Mouse (Mus musculus) spleen, adult 2 months (tissue): ENCODE data around the gene Dhcr24. TPM values are rescaled to one million over a fixed set of nuclear protein-coding genes. Genes with fewer than 3 reads are reported as not detected.

ENCODE experiments used
- DNase-seq, 2 experiments: peaks; one replicate each; pipeline versions ENCODE4 v3.0.0 to v3.0.0-alpha.2; 2012 to 2021; ENCODE audit warnings: low spot score in 2 of 2, low read depth in 1 of 2
- H3K27ac ChIP-seq: fragments of 200-500 bp; 2 replicates; pipeline ENCODE4 v1.5.1; 2012; ENCODE audit warnings: low read length, inconsistent platforms; ENCODE audit not compliant: insufficient read depth
- H3K27me3 ChIP-seq: fragments of 200-500 bp; 2 replicates; pipeline ENCODE4 v1.6.1; 2012; ENCODE audit warnings: mild to moderate bottlenecking, moderate library complexity, low read length, inconsistent platforms; ENCODE audit not compliant: control insufficient read depth, insufficient read depth
- H3K36me3 ChIP-seq: fragments of 200-500 bp; 2 replicates; pipeline ENCODE4 v1.6.1; 2012; ENCODE audit warnings: mild to moderate bottlenecking, low read length, inconsistent platforms; ENCODE audit not compliant: control insufficient read depth, insufficient read depth
- H3K4me1 ChIP-seq: fragments of 200-500 bp; 2 replicates; pipeline ENCODE4 v1.6.1; 2011; ENCODE audit warnings: inconsistent platforms; ENCODE audit not compliant: control insufficient read depth, insufficient read depth, insufficient read length
- H3K4me3 ChIP-seq: fragments of 200-500 bp; 2 replicates; pipeline ENCODE4 v1.5.1; 2011; ENCODE audit warnings: mild to moderate bottlenecking, inconsistent platforms; ENCODE audit not compliant: insufficient read depth, insufficient read length; ENCODE audit errors: extremely low read depth
- CTCF ChIP-seq: fragments of 200-500 bp; IDR thresholded peaks from 2 replicates; pipeline ENCODE4 v1.5.1; 2011; ENCODE audit warnings: mild to moderate bottlenecking, inconsistent platforms; ENCODE audit not compliant: insufficient read depth, insufficient read length, insufficient replicate concordance; ENCODE audit errors: extremely low read depth
- POLR2A ChIP-seq: fragments of 200-500 bp; IDR thresholded peaks from 2 replicates; pipeline ENCODE4 v1.6.1; 2011; ENCODE audit warnings: low read depth, low read length, inconsistent platforms
- WGBS: fragments of 180-500 bp; shearing (Covaris S2); methylation state at CpG from one replicate; pipeline ENCODE4 v1.1.7; 2018; 5-methylcytosine and 5-hydroxymethylcytosine counted together
- polyA plus RNA-seq: library from polyadenylated mRNA; depleted of rRNA; stranded (reverse); fragments of >200 nt; gene quantifications from 2 replicates; pipeline ENCODE4 v1.2.3, GENCODE M21; 2012

Dhcr24 gene
- polyA plus RNA-seq, 1 experiment, result 22.7 TPM

GRCm38 (mm10) chr4:106627809-106628208 is 67.0 kb downstream of the Dhcr24 start:
- 79% methylated on average over 5 of the region's 5 CpGs for WGBS
- Histone ChIP-seq H3K27ac (no peak overlapping the region), H3K4me3 (no peak overlapping the region), H3K4me1 (no peaks in the 10 kb centered on the region; the same call in 1 of the 2 replicates), H3K36me3 (no peaks in the 10 kb centered on the region), H3K27me3 (no peaks in the 10 kb centered on the region)
- TF ChIP-seq POLR2A (no peak), CTCF (no peak)
- DNase-seq, result no peak

GRCm38 (mm10) chr4:106628650-106629360 is 68.0 kb downstream of the Dhcr24 start:
- Histone ChIP-seq H3K27me3 (no peaks in the 10 kb centered on the region), H3K4me3 (no peak overlapping the region), H3K4me1 (no peaks in the 10 kb centered on the region), H3K27ac (no peak overlapping the region), H3K36me3 (no peaks in the 10 kb centered on the region)
- TF ChIP-seq POLR2A, result no peak
- TF ChIP-seq CTCF, result no peak
- DNase-seq, result no peak
- 52% methylated on average over 9 of the region's 9 CpGs for WGBS

- TF ChIP-seq POLR2A, result no peak
- no peak for TF ChIP-seq CTCF
- Histone ChIP-seq H3K27ac (no peak overlapping the region), H3K36me3 (no peaks in the 10 kb centered on the region), H3K27me3 (no peaks in the 10 kb centered on the region), H3K4me3 (no peak overlapping the region), H3K4me1 (no peaks in the 10 kb centered on the region)
- no peak for DNase-seq
- 73% methylated on average over 5 of the region's 5 CpGs for WGBS
Measured at GRCm38 (mm10) chr4:106629374-106629773, 68.5 kb downstream of the Dhcr24 start.

- DNase-seq, result peak; percentile 23 to 34
- WGBS, result 38% methylated on average over 14 of the region's 14 CpGs
- no peak overlapping the region for H3K27ac ChIP-seq
Measured at GRCm38 (mm10) chr4:106630333-106631220, 69.7 kb downstream of the Dhcr24 start.

GRCm38 (mm10) chr4:106632313-106632712 is 71.5 kb downstream of the Dhcr24 start:
- H3K27me3 ChIP-seq, result no peaks in the 10 kb centered on the region

More at GRCm38 (mm10) chr4:106630333-106631220, 69.7 kb downstream of the Dhcr24 start:
- Histone ChIP-seq H3K4me1 (no peaks in the 10 kb centered on the region), H3K4me3 (no peak overlapping the region), H3K36me3 (no peaks in the 10 kb centered on the region), H3K27me3 (no peaks in the 10 kb centered on the region)
- TF ChIP-seq CTCF (peak; percentile 54; the same call in 1 of the 2 replicates), POLR2A (no peak)

GRCm38 (mm10) chr4:106633281-106634085 is 72.6 kb downstream of the Dhcr24 start:
- H3K4me1 ChIP-seq, result no peaks in the 10 kb centered on the region
- no peak overlapping the region for H3K4me3 ChIP-seq
- 74% methylated on average over 8 of the region's 8 CpGs for WGBS
- TF ChIP-seq CTCF (no peak), POLR2A (no peak)
- H3K27me3 ChIP-seq, result no peaks in the 10 kb centered on the region
- H3K27ac ChIP-seq, result no peak overlapping the region
- H3K36me3 ChIP-seq, result no peaks in the 10 kb centered on the region
- DNase-seq, result no peak

More at GRCm38 (mm10) chr4:106632313-106632712, 71.5 kb downstream of the Dhcr24 start:
- 40% methylated on average over 1 of the region's 3 CpGs for WGBS
- Histone ChIP-seq H3K27ac (no peak overlapping the region), H3K4me1 (no peaks in the 10 kb centered on the region), H3K4me3 (no peak overlapping the region), H3K36me3 (no peaks in the 10 kb centered on the region)
- no peak for DNase-seq
- TF ChIP-seq CTCF (no peak), POLR2A (no peak)
